Mouse (Mus musculus) embryonic fibroblast, embryonic 13.5 days (primary cell): ENCODE results near the gene Coro2a.

ENCODE experiments used
- CTCF ChIP-seq: IDR thresholded peaks from 2 replicates; pipeline ENCODE4 v1.5.1; 2011; ENCODE audit warnings: mild to moderate bottlenecking, control low read depth, low read length, moderate library complexity, borderline replicate concordance; ENCODE audit not compliant: insufficient read depth
- POLR2A ChIP-seq: IDR thresholded peaks from 2 replicates; pipeline ENCODE4 v1.6.1; 2011; ENCODE audit warnings: low read depth, mild to moderate bottlenecking, control low read depth, low read length, moderate library complexity

DNA sequence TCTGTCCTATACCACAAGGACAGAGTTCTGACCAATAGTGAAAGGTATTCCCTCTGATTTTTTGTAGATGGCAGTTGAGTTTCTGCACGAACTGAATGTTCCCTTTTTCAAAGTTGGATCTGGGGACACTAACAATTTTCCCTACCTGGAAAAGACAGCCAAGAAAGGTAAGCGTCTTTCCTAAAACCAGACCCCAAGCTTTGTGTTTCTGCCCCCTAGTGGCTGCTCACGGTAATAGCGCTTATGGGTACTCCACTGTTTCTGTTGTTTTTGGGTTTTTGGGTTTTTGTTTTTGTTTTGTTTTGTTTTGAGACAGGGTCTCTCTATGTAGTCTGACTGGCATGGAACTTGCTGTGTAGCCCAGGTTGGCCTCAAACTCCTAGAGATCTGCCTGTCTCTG is 103.0 kb downstream of the Coro2a start:
- TF ChIP-seq POLR2A, result no peak
- no peak for TF ChIP-seq CTCF
